Mouse (Mus musculus) CH12.LX (cell line): ENCODE measurements around the gene Atp2b2. TPM values are rescaled to one million over a fixed set of nuclear protein-coding genes. Genes with fewer than 3 reads are reported as not detected.
A peak's percentile ranks its signal among the peaks of the same experiment; 100 is the strongest.

Experiments used
- DNase-seq: peaks from one replicate; pipeline ENCODE4 v3.0.0-alpha.2; 2013; ENCODE audit errors: extremely low read depth
- H3K27ac ChIP-seq: 2 replicates; pipeline ENCODE4 v1.5.1; 2012; ENCODE audit warnings: low read depth, mild to moderate bottlenecking, control low read depth, moderate library complexity; ENCODE audit not compliant: insufficient read depth
- H3K27me3 ChIP-seq: replicated peaks from 2 replicates; pipeline ENCODE3; 2012; ENCODE audit warnings: inconsistent platforms
- H3K36me3 ChIP-seq, 2 experiments: replicated peaks in 1 of 2; 2 replicates each; pipeline versions ENCODE3 to v1.6.1; 2012; ENCODE audit warnings: inconsistent platforms in 1 of 2, low read length in 1 of 2, mild to moderate bottlenecking in 1 of 2, mixed read lengths in 1 of 2, moderate library complexity in 1 of 2; ENCODE audit not compliant: control insufficient read depth in 1 of 2, insufficient read depth in 1 of 2
- H3K4me1 ChIP-seq, 2 experiments: 2 replicates each; pipeline ENCODE4 v1.6.1; 2012; ENCODE audit warnings: inconsistent platforms in 1 of 2, moderate library complexity in 1 of 2; ENCODE audit not compliant: insufficient read depth in 2 of 2, control insufficient read depth in 1 of 2
- H3K4me2 ChIP-seq: 2 replicates; pipeline ENCODE4 v1.6.1; 2012; ENCODE audit warnings: low read depth, mild to moderate bottlenecking, control low read depth; ENCODE audit not compliant: poor library complexity, insufficient read depth, severe bottlenecking
- H3K4me3 ChIP-seq, 3 experiments: fragments of 150-350 bp in 1 of 3; sonication (generic) in 1 of 3; replicated peaks in 1 of 3; 2 replicates each; pipeline versions ENCODE3 to v1.5.1; 2011 to 2012; ENCODE audit warnings: low read depth in 2 of 3, low read length in 2 of 3, mild to moderate bottlenecking in 2 of 3, moderate library complexity in 2 of 3, control low read depth in 1 of 3, improper control_type of control experiment in 1 of 3, inconsistent platforms in 1 of 3, mixed read lengths in 1 of 3; ENCODE audit not compliant: poor library complexity in 1 of 3
- H3K79me2 ChIP-seq: replicated peaks from 2 replicates; pipeline ENCODE4 v1.6.1; 2012; ENCODE audit warnings: mild to moderate bottlenecking, moderate library complexity; ENCODE audit not compliant: control insufficient read depth, poor library complexity, insufficient read depth, severe bottlenecking; ENCODE audit errors: extremely low read depth
- H3K9ac ChIP-seq: 2 replicates; pipeline ENCODE4 v1.6.1; 2012; ENCODE audit warnings: low read depth, mild to moderate bottlenecking, control low read depth, moderate library complexity; ENCODE audit not compliant: insufficient read depth
- H3K9me3 ChIP-seq: replicated peaks from 2 replicates; pipeline ENCODE3; 2012; ENCODE audit warnings: low read length, inconsistent platforms, mixed read lengths
- BHLHE40 ChIP-seq: IDR thresholded peaks from 2 replicates; pipeline ENCODE4 v1.6.1; 2011; ENCODE audit warnings: mild to moderate bottlenecking, low read depth, low read length, improper control_type of control experiment
- CHD2 ChIP-seq: IDR thresholded peaks from 2 replicates; pipeline ENCODE4 v1.6.1; 2011; ENCODE audit warnings: low read length, improper control_type of control experiment
- CTCF ChIP-seq, 2 experiments: IDR thresholded peaks in 1 of 2; conservative IDR thresholded peaks in 1 of 2; 2 replicates each; pipeline ENCODE4 v1.5.1; 2011 to 2012; ENCODE audit warnings: low read depth in 2 of 2, low read length in 2 of 2, improper control_type of control experiment in 1 of 2, inconsistent platforms in 1 of 2, mild to moderate bottlenecking in 1 of 2, moderate library complexity in 1 of 2
- EP300 ChIP-seq: IDR thresholded peaks from 2 replicates; pipeline ENCODE4 v1.6.1; 2011; ENCODE audit warnings: low read length, improper control_type of control experiment
- GABPA ChIP-seq: IDR thresholded peaks from 2 replicates; pipeline ENCODE4 v1.6.1; 2012; ENCODE audit warnings: low read depth, low read length, improper control_type of control experiment, inconsistent platforms; ENCODE audit not compliant: insufficient replicate concordance
- HCFC1 ChIP-seq: IDR thresholded peaks from 2 replicates; pipeline ENCODE4 v1.6.1; 2012; ENCODE audit warnings: low read depth, mild to moderate bottlenecking, inconsistent platforms, low read length, improper control_type of control experiment
- JUND ChIP-seq: conservative IDR thresholded peaks from 2 replicates; pipeline ENCODE4 v1.6.1; 2011; ENCODE audit warnings: low read depth, low read length, improper control_type of control experiment
- KAT2A ChIP-seq: IDR thresholded peaks from 2 replicates; pipeline ENCODE4 v1.6.1; 2012; ENCODE audit warnings: low read length, improper control_type of control experiment, inconsistent platforms; ENCODE audit not compliant: insufficient replicate concordance
- MAFK ChIP-seq: IDR thresholded peaks from 2 replicates; pipeline ENCODE4 v1.6.1; 2011; ENCODE audit warnings: low read length, improper control_type of control experiment; ENCODE audit not compliant: insufficient replicate concordance
- NELFE ChIP-seq: IDR thresholded peaks from 2 replicates; pipeline ENCODE4 v1.6.1; 2011; ENCODE audit warnings: low read depth, low read length, improper control_type of control experiment
- PAX5 ChIP-seq: IDR thresholded peaks from 2 replicates; pipeline ENCODE4 v1.6.1; 2012; ENCODE audit warnings: low read length, inconsistent platforms, mixed read lengths
- TCF12 ChIP-seq: IDR thresholded peaks from 2 replicates; pipeline ENCODE4 v1.6.1; 2014; ENCODE audit warnings: low read depth, mild to moderate bottlenecking, inconsistent platforms, low read length, improper control_type of control experiment
- UBTF ChIP-seq: IDR thresholded peaks from 2 replicates; pipeline ENCODE4 v1.6.1; 2012; ENCODE audit warnings: low read depth, mild to moderate bottlenecking, inconsistent platforms, low read length, improper control_type of control experiment, moderate library complexity
- USF1 ChIP-seq: IDR thresholded peaks from 2 replicates; pipeline ENCODE4 v1.6.1; 2014; ENCODE audit warnings: low read depth, mild to moderate bottlenecking, inconsistent platforms, low read length, improper control_type of control experiment
- USF2 ChIP-seq: conservative IDR thresholded peaks from 2 replicates; pipeline ENCODE4 v1.6.1; 2011; ENCODE audit warnings: low read depth, low read length, improper control_type of control experiment
- dilution Hi-C: fragments of 300-500 bp; cut with MboI; formaldehyde crosslinking; loops from 2 replicates; pipeline ENCODE4 v1.14.3; 2020; ENCODE audit warnings: low sequenced_read_pairs; ENCODE audit not compliant: extremely low pct_unique_long_range_greater_than_20kb, extremely low pct_ligation_motif_present
- in situ Hi-C: fragments of 300-500 bp; cut with MboI; formaldehyde crosslinking; loops from 3 replicates; pipeline ENCODE4 v1.14.3; 2019; ENCODE audit warnings: low sequenced_read_pairs, low pct_ligation_motif_present, low pct_unique_long_range_greater_than_20kb, mixed read lengths
- polyA plus RNA-seq: library from polyadenylated mRNA; unstranded; fragments of >175 nt; gene quantifications from 2 replicates; pipeline ENCODE4 v1.2.1, GENCODE M21; 2012; ENCODE audit warnings: low read depth; ENCODE audit not compliant: insufficient read length
- total RNA-seq, 2 experiments: library from RNA; depleted of rRNA; stranded (reverse); fragments of 300-350 nt in 1 of 2; fragments of >200 nt in 1 of 2; gene quantifications; 2 replicates each; pipeline ENCODE4 v1.2.3; 2012 to 2014

Atp2b2 gene
- total and polyA plus RNA-seq, 3 experiments: not detected

DNA sequence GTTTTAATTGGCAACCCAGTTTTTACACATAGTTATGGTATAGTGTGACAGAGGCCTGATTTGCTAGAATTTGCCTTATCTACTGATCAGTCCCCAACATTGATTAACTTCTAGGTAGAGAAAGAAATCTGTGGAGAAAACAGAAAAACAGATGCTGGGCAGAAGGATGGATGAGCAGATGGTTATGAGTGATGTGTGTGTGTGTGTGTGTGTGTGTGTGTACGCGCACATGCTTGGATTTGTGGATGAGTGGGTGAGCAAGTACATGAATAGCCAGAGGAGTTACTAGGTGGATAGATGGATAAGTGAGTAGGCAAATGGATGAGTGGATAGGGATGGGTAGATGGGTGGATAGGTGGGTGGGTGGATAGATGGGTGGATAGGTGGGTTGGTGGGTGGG is 20.7 kb upstream of the Atp2b2 start:
- TF ChIP-seq JUND (no peak), CTCF (conservative IDR thresholded peaks at IDR 0.05 in 1 of 2, IDR thresholded peaks at IDR 0.05 in 1 of 2; ENCODE audit: low read depth in 2 of 2, low read length in 2 of 2) (no peak), USF2 (no peak), GABPA (no peak), MAFK (no peak), BHLHE40 (no peak)
- H3K27ac ChIP-seq: no peak overlapping the region
- in situ Hi-C loops (no loop called here), dilution Hi-C loops (no loop called here)
- H3K9me3 ChIP-seq: no peaks in the 10 kb centered on the region
- H3K4me3 ChIP-seq: no peak overlapping the region
- H3K27me3 ChIP-seq: peaks cover 68% of the 10 kb centered on the region
- no peaks in the 10 kb centered on the region for H3K4me1 ChIP-seq
- no peaks in the 10 kb centered on the region for H3K36me3 ChIP-seq
- no peak overlapping the region for H3K4me2 ChIP-seq
- no peak overlapping the region for H3K9ac ChIP-seq
- no peak for DNase-seq
- H3K79me2 ChIP-seq: no peaks in the 10 kb centered on the region

DNA sequence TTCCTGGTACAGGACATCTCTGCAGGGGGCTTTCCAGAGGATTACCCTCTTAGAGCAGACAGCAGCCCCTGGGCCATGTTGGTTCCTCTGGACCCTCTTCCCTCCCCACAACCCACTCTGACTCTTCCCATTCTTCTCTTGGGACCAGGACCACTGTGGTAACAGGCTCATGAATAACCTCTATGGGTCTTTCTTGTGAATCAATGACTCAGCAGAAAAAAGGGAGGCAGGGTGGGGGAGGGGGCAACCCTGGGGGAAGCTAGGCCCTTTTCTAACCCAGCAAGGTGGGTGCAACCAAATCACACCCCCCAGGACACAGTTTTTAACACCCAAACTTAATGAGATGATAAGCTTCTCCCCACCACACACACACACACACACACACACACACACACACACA is 20.3 kb upstream of the Atp2b2 start:
- DNase-seq: no peak
- Histone ChIP-seq H3K9me3 (no peaks in the 10 kb centered on the region), H3K36me3 (no peaks in the 10 kb centered on the region), H3K27ac (no peak overlapping the region), H3K79me2 (no peaks in the 10 kb centered on the region), H3K4me1 (no peaks in the 10 kb centered on the region), H3K9ac (no peak overlapping the region), H3K27me3 (peaks cover 70% of the 10 kb centered on the region), H3K4me3 (no peak overlapping the region), H3K4me2 (no peak overlapping the region)
- TF ChIP-seq TCF12 (no peak), KAT2A (no peak), MAFK (peak; percentile 60; the same call in 1 of the 2 replicates), PAX5 (no peak), EP300 (no peak), HCFC1 (no peak), GABPA (no peak), UBTF (no peak)
- in situ Hi-C loops: no loop called here
- dilution Hi-C loops: no loop called here

DNA sequence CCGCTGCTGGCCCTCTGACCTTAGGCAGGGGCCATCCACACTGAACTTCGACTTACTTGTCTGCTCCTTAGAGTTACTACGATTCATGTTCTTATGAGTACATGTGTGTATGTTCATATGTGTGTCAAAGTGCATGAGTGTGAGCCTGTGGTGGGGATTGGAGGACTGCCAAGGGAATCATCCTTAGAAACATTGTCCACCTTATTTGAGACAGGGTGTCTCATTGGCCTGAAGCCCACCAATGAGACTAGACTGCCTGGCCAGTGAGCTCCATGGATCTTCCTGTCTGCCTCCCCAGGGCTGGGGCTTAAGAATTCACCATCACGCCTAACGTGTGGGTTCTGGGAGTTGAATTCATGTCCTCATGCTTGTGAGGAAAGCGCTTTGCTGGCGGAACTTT is 16.8 kb upstream of the Atp2b2 start:
- Histone ChIP-seq H3K9ac (no peak overlapping the region), H3K27me3 (peaks cover 84% of the 10 kb centered on the region), H3K79me2 (no peaks in the 10 kb centered on the region), H3K27ac (no peak overlapping the region), H3K9me3 (no peaks in the 10 kb centered on the region), H3K4me1 (no peaks in the 10 kb centered on the region), H3K4me3 (no peak overlapping the region), H3K36me3 (no peaks in the 10 kb centered on the region), H3K4me2 (no peak overlapping the region)
- dilution Hi-C loops: no loop called here
- in situ Hi-C loops: no loop called here
- no peak for DNase-seq
- TF ChIP-seq NELFE (no peak), USF1 (no peak), CHD2 (no peak), EP300 (no peak)
